Mouse (Mus musculus): ENCODE results near the gene Spats2l. TPM values are rescaled to one million over a fixed set of nuclear protein-coding genes. Genes with fewer than 3 reads are reported as not detected.

Spats2l gene
- total and polyA plus RNA-seq, 3 experiments, result 0.09 to 0.77 (median 0.34) TPM

DNA sequence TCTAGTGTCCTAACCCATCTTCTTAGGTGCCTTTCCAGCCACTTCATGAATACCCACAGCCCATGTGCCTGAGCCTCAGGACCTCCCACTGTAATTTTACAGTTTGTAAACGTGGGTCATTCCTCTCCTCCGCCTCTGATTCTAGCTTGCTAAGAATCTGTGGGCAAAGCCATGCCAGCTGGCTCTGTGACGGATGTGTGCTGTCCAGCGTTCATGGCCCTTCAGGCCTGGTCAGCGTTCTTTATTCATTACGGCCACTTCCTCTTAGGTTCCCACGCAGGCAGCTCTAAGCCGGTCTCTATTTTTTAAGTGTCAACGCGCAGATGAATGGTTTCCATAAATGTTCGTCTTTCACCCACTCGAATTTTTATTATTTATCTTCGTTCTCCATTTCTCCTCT is 94.7 kb downstream of the Spats2l start:
- in situ Hi-C loops (cut with MboI; ENCODE audit: low pct_ligation_motif_present, low pct_unique_long_range_greater_than_20kb, low sequenced_read_pairs), result no loop called here
- TF ChIP-seq ZMIZ1 (IDR thresholded peaks at IDR 0.05; ENCODE audit: low read depth, low read length) (no peak), HCFC1 (IDR thresholded peaks at IDR 0.05; ENCODE audit: low read depth, low read length) (no peak), MEF2A (IDR thresholded peaks at IDR 0.05; ENCODE audit: borderline replicate concordance, low read depth, low read length) (no peak)
- no peaks in the 10 kb centered on the region for H3K79me2 ChIP-seq (replicated peaks; ENCODE audit: control insufficient read depth, extremely low read depth, insufficient read depth, poor library complexity, severe bottlenecking)
- H3K4me2 ChIP-seq (ENCODE audit: insufficient read depth, low read depth, poor library complexity, severe bottlenecking), result no peak overlapping the region
- H3K9me3 ChIP-seq (replicated peaks; ENCODE audit: low read length), result no peaks in the 10 kb centered on the region
- H3K27me3 ChIP-seq (replicated peaks), result peaks cover 2% of the 10 kb centered on the region
- no peak overlapping the region for H3K9ac ChIP-seq (ENCODE audit: insufficient read depth, low read depth)
- no peak overlapping the region for H3K27ac ChIP-seq (ENCODE audit: insufficient read depth, low read depth)
- H3K4me3 ChIP-seq (replicated peaks in 1 of 3; ENCODE audit: low read depth in 2 of 3, low read length in 2 of 3, poor library complexity in 1 of 3), result no peak overlapping the region
- no peaks in the 10 kb centered on the region for H3K36me3 ChIP-seq (replicated peaks in 1 of 2; ENCODE audit: control insufficient read depth in 1 of 2, insufficient read depth in 1 of 2, low read length in 1 of 2)
- H3K4me1 ChIP-seq (ENCODE audit: control insufficient read depth in 1 of 2, insufficient read depth in 2 of 2), result no peaks in the 10 kb centered on the region
- DNase-seq (ENCODE audit: extremely low read depth), result no peak
- dilution Hi-C loops (cut with MboI; ENCODE audit: extremely low pct_ligation_motif_present, extremely low pct_unique_long_range_greater_than_20kb, low sequenced_read_pairs), result no loop called here

DNA sequence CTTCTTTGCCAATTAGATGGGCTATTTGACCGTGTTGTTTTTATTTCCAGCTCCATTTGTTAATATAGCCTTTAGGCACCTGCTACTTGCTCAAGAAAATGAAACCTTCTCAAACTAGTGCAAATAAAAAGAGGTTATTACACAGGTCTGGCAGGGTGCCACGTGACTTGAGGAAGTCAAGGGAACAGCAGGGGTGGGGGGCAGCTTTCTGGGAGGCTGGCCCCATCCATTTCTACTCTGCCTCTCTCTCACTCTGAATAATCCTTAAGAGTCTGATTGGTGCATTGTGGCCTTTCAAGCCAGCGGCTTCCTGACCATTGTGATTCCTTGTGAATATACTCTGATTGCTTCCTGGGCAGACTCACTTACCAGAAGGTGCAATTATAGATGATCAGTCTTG is 98.0 kb downstream of the Spats2l start:
- Histone ChIP-seq H3K27ac (ENCODE audit: insufficient read depth, low read depth) (no peak overlapping the region), H3K79me2 (replicated peaks; ENCODE audit: control insufficient read depth, extremely low read depth, insufficient read depth, poor library complexity, severe bottlenecking) (no peaks in the 10 kb centered on the region), H3K4me3 (replicated peaks in 1 of 3; ENCODE audit: low read depth in 2 of 3, low read length in 2 of 3, poor library complexity in 1 of 3) (no peak overlapping the region), H3K4me1 (ENCODE audit: control insufficient read depth in 1 of 2, insufficient read depth in 2 of 2) (peaks cover 9 to 17% of the 10 kb centered on the region in 2 experiments), H3K36me3 (replicated peaks in 1 of 2; ENCODE audit: control insufficient read depth in 1 of 2, insufficient read depth in 1 of 2, low read length in 1 of 2) (no peaks in the 10 kb centered on the region), H3K27me3 (replicated peaks) (peaks cover 2% of the 10 kb centered on the region), H3K9me3 (replicated peaks; ENCODE audit: low read length) (no peaks in the 10 kb centered on the region), H3K4me2 (ENCODE audit: insufficient read depth, low read depth, poor library complexity, severe bottlenecking) (no peak overlapping the region), H3K9ac (ENCODE audit: insufficient read depth, low read depth) (no peak overlapping the region)
- in situ Hi-C loops (cut with MboI; ENCODE audit: low pct_ligation_motif_present, low pct_unique_long_range_greater_than_20kb, low sequenced_read_pairs), result no loop called here
- dilution Hi-C loops (cut with MboI; ENCODE audit: extremely low pct_ligation_motif_present, extremely low pct_unique_long_range_greater_than_20kb, low sequenced_read_pairs), result no loop called here
- no peak for DNase-seq (ENCODE audit: extremely low read depth)
- TF ChIP-seq NRF1 (IDR thresholded peaks at IDR 0.05; ENCODE audit: low read depth, low read length) (no peak), MEF2A (IDR thresholded peaks at IDR 0.05; ENCODE audit: borderline replicate concordance, low read depth, low read length) (no peak), BHLHE40 (IDR thresholded peaks at IDR 0.05; ENCODE audit: low read depth, low read length) (no peak), E2F4 (IDR thresholded peaks at IDR 0.05; ENCODE audit: insufficient replicate concordance, low read depth, low read length) (no peak), ZNF384 (IDR thresholded peaks at IDR 0.05; ENCODE audit: low read depth, low read length) (no peak), CHD1 (IDR thresholded peaks at IDR 0.05; ENCODE audit: low read depth, low read length) (no peak), MXI1 (IDR thresholded peaks at IDR 0.05; ENCODE audit: low read depth, low read length) (no peak), USF1 (IDR thresholded peaks at IDR 0.05; ENCODE audit: low read depth, low read length) (no peak), IRF4 (IDR thresholded peaks at IDR 0.05; ENCODE audit: low read depth, low read length) (no peak), KAT2A (IDR thresholded peaks at IDR 0.05; ENCODE audit: insufficient replicate concordance, low read length) (no peak), NELFE (IDR thresholded peaks at IDR 0.05; ENCODE audit: low read depth, low read length) (no peak), JUND (conservative IDR thresholded peaks at IDR 0.05; ENCODE audit: low read depth, low read length) (no peak), CHD2 (IDR thresholded peaks at IDR 0.05; ENCODE audit: low read length) (no peak), JUN (IDR thresholded peaks at IDR 0.05; ENCODE audit: insufficient read depth, low read depth, low read length) (no peak), EP300 (IDR thresholded peaks at IDR 0.05; ENCODE audit: low read length) (no peak), MAZ (IDR thresholded peaks at IDR 0.05; ENCODE audit: low read depth, low read length) (no peak)

Data from CH12.LX (cell line).